Mouse (Mus musculus): ENCODE measurements around the gene Rpl36a. TPM values are rescaled to one million over a fixed set of nuclear protein-coding genes. Genes with fewer than 3 reads are reported as not detected.

Gene Rpl36a
- polyA plus RNA-seq, 1 experiment = 134 TPM

DNA sequence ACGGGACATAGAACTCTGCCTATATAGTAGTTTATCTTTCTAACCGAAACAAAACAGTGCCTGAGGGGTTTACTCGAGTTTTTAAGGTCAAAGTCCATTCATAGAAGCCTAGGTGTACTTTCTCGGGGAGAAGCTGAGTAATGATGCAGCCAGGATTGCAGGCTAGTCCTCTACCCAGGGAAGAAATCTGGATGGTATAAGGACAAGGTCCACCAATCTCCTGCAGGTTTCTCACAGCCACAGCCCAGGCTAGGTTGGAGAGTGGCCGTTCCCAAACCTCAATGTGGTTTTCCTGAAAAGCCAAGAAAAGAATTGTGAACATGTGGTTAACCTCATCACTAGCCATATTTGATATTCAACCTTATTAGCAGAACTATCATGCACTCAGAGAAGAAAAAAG lies 4.4 kb downstream of the Rpl36a start:
- Histone ChIP-seq H3K4me3 (replicated peaks) (no peak overlapping the region), H3K27me3 (replicated peaks) (no peaks in the 10 kb centered on the region), H3K9me3 (peaks cover 3% of the 10 kb centered on the region; the same call in 1 of the 2 replicates), H3K4me1 (peaks cover 18% of the 10 kb centered on the region), H3K36me3 (replicated peaks; ENCODE audit: low read length) (peaks cover 65% of the 10 kb centered on the region)
- TF ChIP-seq GATA1 (IDR thresholded peaks at IDR 0.05; ENCODE audit: borderline replicate concordance, low read length) (no peak), FLI1 (IDR thresholded peaks at IDR 0.05; ENCODE audit: low read length) (no peak)

- Histone ChIP-seq H3K9me3 (no peaks in the 10 kb centered on the region), H3K4me1 (peaks cover 19% of the 10 kb centered on the region; the same call in 1 of the 2 replicates), H3K4me3 (replicated peaks) (peak overlapping the region; percentile 93), H3K36me3 (replicated peaks; ENCODE audit: low read length) (peaks cover 23% of the 10 kb centered on the region), H3K27me3 (replicated peaks) (peaks cover 3% of the 10 kb centered on the region)
- no peak for TF ChIP-seq GATA1 (IDR thresholded peaks at IDR 0.05; ENCODE audit: borderline replicate concordance, low read length)
- no peak for TF ChIP-seq FLI1 (IDR thresholded peaks at IDR 0.05; ENCODE audit: low read length)
Measured at GRCm38 (mm10) chrX:134599922-134600565, 14.6 kb downstream of the Rpl36a start.

DNA sequence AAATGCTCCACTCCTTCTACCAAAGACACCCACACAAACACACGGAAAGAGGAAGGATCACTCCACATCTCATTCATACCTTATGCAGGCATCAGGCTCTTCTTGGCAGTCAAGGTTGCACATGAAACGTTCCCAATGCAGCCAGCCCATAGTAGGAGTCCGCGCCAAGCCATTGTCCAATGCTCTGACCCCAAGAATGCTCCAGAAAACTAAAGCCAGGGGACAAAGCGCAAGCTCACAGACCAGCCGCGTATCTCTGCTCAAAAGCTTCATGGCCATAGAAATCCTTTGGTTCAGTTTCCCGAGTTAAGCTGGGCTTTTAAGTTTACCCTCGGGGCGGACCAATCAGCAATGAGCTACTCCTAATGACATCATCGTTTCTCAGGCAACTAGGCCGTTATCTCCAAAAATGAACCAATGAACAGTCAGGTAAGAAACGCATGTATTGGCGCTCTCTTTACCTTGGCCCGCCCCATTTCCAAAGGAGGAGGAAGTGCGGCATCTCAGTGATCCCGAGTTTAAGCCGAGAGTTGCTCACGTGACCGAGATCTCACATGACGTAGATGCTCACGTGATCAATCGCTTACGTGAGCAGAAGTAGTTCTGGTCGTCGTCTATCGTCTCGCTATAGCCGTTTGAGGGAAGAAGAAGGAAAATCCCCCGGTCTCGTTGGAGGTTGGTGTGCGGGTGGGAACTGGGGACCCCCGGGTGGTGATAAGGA lies 15.4 kb downstream of the Rpl36a start, which contains the start of the genes Gla and Hnrnph2:
Gene Gla (minus strand): TSS at position 467 of the 721 bp plus-strand sequence.
Gene Hnrnph2 (plus strand): TSS at position 521 of the 721 bp plus-strand sequence.
- H3K4me3 ChIP-seq (replicated peaks) = peak within 1 kb of the TSS; percentile 93
- no peaks in the 10 kb centered on the region for H3K9me3 ChIP-seq
- TF ChIP-seq GATA1 (IDR thresholded peaks at IDR 0.05; ENCODE audit: borderline replicate concordance, low read length) = no peak
- no peak for TF ChIP-seq FLI1 (IDR thresholded peaks at IDR 0.05; ENCODE audit: low read length)
- H3K27me3 ChIP-seq (replicated peaks) = no peaks in the 10 kb centered on the region
- H3K4me1 ChIP-seq = peaks cover 15% of the 10 kb centered on the region; the same call in 1 of the 2 replicates
- H3K36me3 ChIP-seq (replicated peaks; ENCODE audit: low read length) = peaks cover 16% of the 10 kb centered on the region

GRCm38 (mm10) chrX:134601380-134602120 lies 16.1 kb downstream of the Rpl36a start:
- H3K36me3 ChIP-seq (replicated peaks; ENCODE audit: low read length) = peaks cover 11% of the 10 kb centered on the region
- H3K4me1 ChIP-seq = peaks cover 15% of the 10 kb centered on the region; the same call in 1 of the 2 replicates
- H3K27me3 ChIP-seq (replicated peaks) = no peaks in the 10 kb centered on the region
- no peaks in the 10 kb centered on the region for H3K9me3 ChIP-seq
- TF ChIP-seq FLI1 (IDR thresholded peaks at IDR 0.05; ENCODE audit: low read length) = no peak
- TF ChIP-seq GATA1 (IDR thresholded peaks at IDR 0.05; ENCODE audit: borderline replicate concordance, low read length) = no peak
- H3K4me3 ChIP-seq (replicated peaks) = peak overlapping the region; percentile 93

GRCm38 (mm10) chrX:134609472-134609871 lies 24.0 kb downstream of the Rpl36a start:
- TF ChIP-seq FLI1 (IDR thresholded peaks at IDR 0.05; ENCODE audit: low read length) (no peak), GATA1 (IDR thresholded peaks at IDR 0.05; ENCODE audit: borderline replicate concordance, low read length) (no peak)
- H3K4me1 ChIP-seq = peaks cover 31% of the 10 kb centered on the region
- no peak overlapping the region for H3K4me3 ChIP-seq (replicated peaks)
- peaks cover 9% of the 10 kb centered on the region for H3K36me3 ChIP-seq (replicated peaks; ENCODE audit: low read length)
- no peaks in the 10 kb centered on the region for H3K27me3 ChIP-seq (replicated peaks)
- H3K9me3 ChIP-seq = no peaks in the 10 kb centered on the region

DNA sequence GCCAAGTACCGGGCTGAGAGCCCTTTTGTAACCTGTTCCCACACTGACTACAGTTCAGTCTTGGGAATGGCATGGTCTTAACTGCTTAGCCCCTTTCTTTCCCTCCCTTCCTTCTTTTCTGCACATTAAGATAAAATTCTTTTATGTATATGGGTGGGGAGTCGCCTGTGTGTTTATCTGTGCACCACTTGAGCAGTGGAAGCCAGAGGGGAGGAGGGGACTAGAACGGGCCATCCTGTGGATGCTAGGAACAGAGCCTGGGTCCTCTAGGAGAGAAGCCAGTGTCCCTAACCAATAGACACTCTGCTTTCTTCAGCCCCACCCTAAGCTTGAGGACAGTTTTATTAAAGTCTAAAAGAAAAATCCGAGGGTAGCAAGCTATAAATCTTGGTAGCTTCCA lies 25.5 kb downstream of the Rpl36a start:
- Histone ChIP-seq H3K27me3 (replicated peaks) (no peaks in the 10 kb centered on the region), H3K9me3 (no peaks in the 10 kb centered on the region), H3K36me3 (replicated peaks; ENCODE audit: low read length) (peaks cover 9% of the 10 kb centered on the region), H3K4me1 (peaks cover 31% of the 10 kb centered on the region), H3K4me3 (replicated peaks) (no peak overlapping the region)
- TF ChIP-seq GATA1 (IDR thresholded peaks at IDR 0.05; ENCODE audit: borderline replicate concordance, low read length) (no peak), FLI1 (IDR thresholded peaks at IDR 0.05; ENCODE audit: low read length) (no peak)

DNA sequence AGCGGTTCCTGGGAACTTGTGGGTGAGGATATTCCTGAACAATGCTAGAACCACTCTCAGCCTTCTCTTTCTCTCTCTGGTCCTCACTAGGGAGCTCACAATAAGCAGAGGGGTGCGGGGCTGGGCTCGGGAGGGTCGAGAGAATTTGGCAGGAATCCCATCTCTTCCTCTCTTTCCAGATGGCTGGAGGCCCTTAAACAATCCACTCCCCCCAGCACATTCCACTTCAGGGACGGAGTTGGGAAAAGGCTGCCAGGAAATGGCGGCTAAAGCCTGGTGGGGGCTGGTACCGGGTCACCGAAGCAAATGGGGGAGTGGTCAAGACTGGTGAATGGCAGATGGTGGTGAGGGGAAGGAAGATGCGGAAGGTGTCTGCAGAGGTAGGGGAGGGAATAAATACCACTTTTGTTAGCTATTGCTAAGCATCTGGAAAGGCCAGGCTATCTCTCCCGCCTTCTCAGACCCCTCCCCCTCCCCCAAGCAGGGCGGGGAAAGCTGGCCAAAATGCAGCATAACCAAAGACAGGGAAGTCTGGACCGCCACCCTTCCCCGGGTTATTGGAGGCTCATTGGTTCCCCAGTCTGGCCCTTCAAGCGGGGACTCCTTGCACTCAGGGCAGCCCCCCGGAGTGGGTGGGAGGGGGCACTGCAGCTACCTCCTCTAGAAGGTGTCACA lies 27.0 kb downstream of the Rpl36a start:
- peak overlapping the region; percentile 31 for H3K4me3 ChIP-seq (replicated peaks)
- peaks cover 5% of the 10 kb centered on the region for H3K36me3 ChIP-seq (replicated peaks; ENCODE audit: low read length)
- H3K4me1 ChIP-seq = peaks cover 27% of the 10 kb centered on the region
- no peak for TF ChIP-seq GATA1 (IDR thresholded peaks at IDR 0.05; ENCODE audit: borderline replicate concordance, low read length)
- no peak for TF ChIP-seq FLI1 (IDR thresholded peaks at IDR 0.05; ENCODE audit: low read length)
- no peaks in the 10 kb centered on the region for H3K9me3 ChIP-seq
- no peaks in the 10 kb centered on the region for H3K27me3 ChIP-seq (replicated peaks)

DNA sequence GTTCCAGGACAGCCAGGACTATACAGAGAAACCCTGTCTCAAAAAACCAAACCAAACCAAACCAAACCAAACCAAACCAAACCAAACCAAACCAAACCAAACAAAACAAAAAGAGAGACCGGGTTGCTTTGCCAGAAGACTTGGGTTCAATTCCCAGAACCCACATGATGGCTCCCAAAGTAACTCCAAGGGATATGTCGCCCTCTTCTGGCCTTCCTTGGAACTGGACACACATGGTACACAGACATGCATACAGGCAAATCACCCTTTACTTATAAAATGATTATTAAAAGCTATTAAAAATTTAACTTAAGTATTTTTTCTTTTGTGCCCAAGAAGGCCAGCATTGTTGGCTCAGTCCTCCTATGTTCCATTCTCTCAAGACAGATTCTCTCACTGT lies 28.9 kb downstream of the Rpl36a start:
- TF ChIP-seq GATA1 (IDR thresholded peaks at IDR 0.05; ENCODE audit: borderline replicate concordance, low read length) = no peak
- TF ChIP-seq FLI1 (IDR thresholded peaks at IDR 0.05; ENCODE audit: low read length) = no peak
- H3K36me3 ChIP-seq (replicated peaks; ENCODE audit: low read length) = no peaks in the 10 kb centered on the region
- no peak overlapping the region for H3K4me3 ChIP-seq (replicated peaks)
- H3K27me3 ChIP-seq (replicated peaks) = peaks cover 3% of the 10 kb centered on the region
- no peaks in the 10 kb centered on the region for H3K9me3 ChIP-seq
- H3K4me1 ChIP-seq = peaks cover 19% of the 10 kb centered on the region

GRCm38 (mm10) chrX:134619695-134620094 lies 34.2 kb downstream of the Rpl36a start:
- no peaks in the 10 kb centered on the region for H3K4me1 ChIP-seq
- no peaks in the 10 kb centered on the region for H3K9me3 ChIP-seq
- no peak overlapping the region for H3K4me3 ChIP-seq (replicated peaks)
- H3K27me3 ChIP-seq (replicated peaks) = peaks cover 6% of the 10 kb centered on the region
- TF ChIP-seq GATA1 (IDR thresholded peaks at IDR 0.05; ENCODE audit: borderline replicate concordance, low read length) = no peak
- TF ChIP-seq FLI1 (IDR thresholded peaks at IDR 0.05; ENCODE audit: low read length) = no peak
- H3K36me3 ChIP-seq (replicated peaks; ENCODE audit: low read length) = no peaks in the 10 kb centered on the region

Data from megakaryocyte, embryonic 14.5 days (primary cell).